Mouse (Mus musculus) C2C12 (cell line): ENCODE measurements at regions not wholly inside any gene's neighbourhood (a gene's known extent, or its start where the extent isn't known, plus 50 kb on each side); places are given as distances from the start of the nearest gene placed in this dataset.

ENCODE experiments used
- CEBPB ChIP-seq: IDR thresholded peaks from one replicate; pipeline ENCODE4 v1.6.1; 2011; ENCODE audit warnings: low read depth, mild to moderate bottlenecking, control low read depth, moderate library complexity
- CTCF ChIP-seq: IDR thresholded peaks from one replicate; pipeline ENCODE4 v1.5.1; 2011; ENCODE audit not compliant: control insufficient read depth, insufficient read depth, insufficient read length
- FOSL1 ChIP-seq: IDR thresholded peaks from one replicate; pipeline ENCODE4 v1.8.0; 2011; ENCODE audit warnings: mild to moderate bottlenecking, low read length; ENCODE audit not compliant: poor library complexity, insufficient read depth, severe bottlenecking
- MAX ChIP-seq: IDR thresholded peaks from one replicate; pipeline ENCODE4 v1.6.1; 2011; ENCODE audit warnings: mild to moderate bottlenecking, control low read depth
- MYOD1 ChIP-seq: IDR thresholded peaks from one replicate; pipeline ENCODE4 v1.6.1; 2011; ENCODE audit warnings: low read depth; ENCODE audit not compliant: control insufficient read depth, insufficient read length
- USF1 ChIP-seq: IDR thresholded peaks from one replicate; pipeline ENCODE4 v1.6.1; 2011; ENCODE audit warnings: low read depth, mild to moderate bottlenecking, control low read depth, moderate library complexity

- TF ChIP-seq CTCF = no peak
- no peak for TF ChIP-seq MAX
- TF ChIP-seq USF1 = no peak
- no peak for TF ChIP-seq MYOD1
- no peak for TF ChIP-seq FOSL1
- no peak for TF ChIP-seq CEBPB
Measured at GRCm38 (mm10) chr5:68264206-68264605, 232.6 kb downstream of the Grxcr1 start.
